Mouse (Mus musculus) limb, embryonic 12.5 days (tissue): ENCODE data around the gene Shld2. TPM values are rescaled to one million over a fixed set of nuclear protein-coding genes. Genes with fewer than 3 reads are reported as not detected.

ENCODE experiments used
- ATAC-seq: fragments of 200-750 bp; cut with Nextera tagmentation; 2 replicates; pipeline ENCODE4 v1.8.0; 2017; ENCODE audit warnings: low read depth, moderate TSS enrichment; ENCODE audit not compliant: insufficient number of reproducible peaks, insufficient read depth, low FRiP score, low TSS enrichment
- H3K27ac ChIP-seq: fragments of 300-500 bp; sonication (generic); 2 replicates; pipeline ENCODE4 v1.5.1; 2016; ENCODE audit warnings: mild to moderate bottlenecking, moderate library complexity
- H3K27me3 ChIP-seq: fragments of 300-500 bp; sonication (generic); 2 replicates; pipeline ENCODE4 v1.6.1; 2016; ENCODE audit warnings: mild to moderate bottlenecking, moderate library complexity
- H3K36me3 ChIP-seq: fragments of 300-500 bp; sonication (generic); 2 replicates; pipeline ENCODE4 v1.6.1; 2016; ENCODE audit warnings: mild to moderate bottlenecking, moderate library complexity
- H3K4me1 ChIP-seq: fragments of 300-500 bp; sonication (generic); replicated peaks from 2 replicates; pipeline ENCODE4 v1.6.1; 2016
- H3K4me2 ChIP-seq: fragments of 300-500 bp; sonication (generic); 2 replicates; pipeline ENCODE4 v1.6.1; 2016; ENCODE audit warnings: mild to moderate bottlenecking, moderate library complexity
- H3K4me3 ChIP-seq: fragments of 300-500 bp; sonication (generic); replicated peaks from 2 replicates; pipeline ENCODE4 v1.5.1; 2016; ENCODE audit warnings: mild to moderate bottlenecking
- H3K9ac ChIP-seq: fragments of 300-500 bp; sonication (generic); replicated peaks from 2 replicates; pipeline ENCODE4 v1.6.1; 2016; ENCODE audit warnings: mild to moderate bottlenecking, moderate library complexity
- H3K9me3 ChIP-seq: fragments of 300-500 bp; sonication (generic); 2 replicates; pipeline ENCODE4 v1.6.1; 2016; ENCODE audit warnings: mild to moderate bottlenecking, moderate library complexity
- WGBS: fragments of 180-500 bp; shearing (Covaris S2); methylation state at CpG from one replicate; pipeline ENCODE4 v1.1.7; 2016; 5-methylcytosine and 5-hydroxymethylcytosine counted together
- polyA plus RNA-seq: library from polyadenylated mRNA; unstranded; fragments of >200 nt; fragmentation: Nextera tagmentation; extraction: Ambion mirVana; gene quantifications from 2 replicates; pipeline ENCODE4 v1.2.1, GENCODE M21; 2016

Shld2 gene
- polyA plus RNA-seq, 1 experiment from 2014 or later: 14.9 TPM

DNA sequence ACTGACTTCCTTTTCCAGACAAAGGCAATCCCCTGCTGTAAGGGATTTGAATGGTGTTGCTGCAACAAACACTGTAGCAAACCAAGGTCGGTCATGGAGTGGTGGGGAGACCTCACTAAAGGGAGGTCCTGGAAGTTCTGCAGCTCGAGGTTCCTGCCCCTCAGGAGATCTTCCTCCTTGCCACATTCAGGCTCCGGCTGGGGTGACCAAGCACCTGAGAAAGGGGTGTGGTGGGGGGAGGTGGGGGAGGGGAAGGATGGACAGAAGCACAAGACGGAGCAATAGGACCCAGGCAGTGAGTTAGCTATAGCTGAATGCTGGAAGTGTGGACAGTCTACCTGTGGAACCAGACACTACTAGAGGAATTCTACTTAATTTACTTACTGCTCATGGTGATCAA, 76.4 kb downstream of the Shld2 start:
- 69% methylated on average over 4 of the region's 4 CpGs for WGBS
- Histone ChIP-seq H3K4me2 (no peak overlapping the region), H3K4me3 (no peak overlapping the region), H3K4me1 (peaks cover 3% of the 10 kb centered on the region; the same call in 1 of the 2 replicates), H3K9me3 (0 out of 2 replicates have a peak, but pooled peaks cover 3% of the 10 kb centered on the region), H3K9ac (no peak overlapping the region), H3K27me3 (no peaks in the 10 kb centered on the region; the same call in none of the 2 replicates), H3K27ac (no peak overlapping the region), H3K36me3 (no peaks in the 10 kb centered on the region)
- no peak for ATAC-seq

DNA sequence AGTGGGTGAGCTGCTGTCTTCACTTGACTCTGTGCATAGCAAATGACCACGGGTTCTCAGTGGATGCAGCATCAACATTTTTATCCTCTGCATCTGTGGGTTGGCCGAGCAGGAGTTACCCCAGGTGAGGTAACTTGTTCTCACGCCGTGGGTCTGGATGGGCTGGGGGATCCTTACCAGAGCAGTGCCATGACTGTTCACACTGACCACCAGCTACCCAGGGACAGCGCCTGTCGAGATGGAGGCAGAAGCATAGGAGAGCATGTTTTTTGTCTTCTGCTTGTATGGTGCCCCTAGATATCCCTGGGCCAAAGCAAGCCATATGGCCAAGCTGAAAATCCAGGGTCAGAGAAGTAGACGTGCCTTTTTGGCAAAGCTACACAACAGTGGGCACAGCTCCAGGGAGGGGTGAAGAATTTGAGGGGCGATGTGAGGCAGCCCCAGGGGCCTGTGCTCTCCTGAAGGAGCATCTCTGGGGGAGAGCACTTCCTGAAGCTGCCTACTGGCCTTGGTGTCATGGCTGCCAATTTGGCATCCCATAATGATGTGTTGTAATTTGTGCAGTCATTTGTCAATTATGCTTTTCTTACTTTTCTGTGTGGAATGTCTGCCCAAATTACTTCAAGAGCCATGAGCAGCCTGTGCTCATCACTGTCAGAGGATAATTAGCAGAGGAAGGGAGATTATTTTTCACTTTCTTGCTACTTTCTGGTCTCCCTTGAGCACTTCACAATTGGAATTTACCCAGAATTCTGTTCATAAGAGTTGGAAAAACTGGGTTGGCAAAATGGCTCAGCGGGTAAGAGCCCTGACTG, 77.2 kb downstream of the Shld2 start:
- Histone ChIP-seq H3K36me3 (no peaks in the 10 kb centered on the region), H3K27me3 (no peaks in the 10 kb centered on the region; the same call in none of the 2 replicates), H3K9me3 (0 out of 2 replicates have a peak, but pooled peaks cover 3% of the 10 kb centered on the region), H3K4me2 (no peak overlapping the region), H3K4me3 (no peak overlapping the region), H3K27ac (no peak overlapping the region), H3K9ac (no peak overlapping the region), H3K4me1 (peaks cover 3% of the 10 kb centered on the region; the same call in 1 of the 2 replicates)
- no peak for ATAC-seq
- 86% methylated on average over 9 of the region's 9 CpGs for whole genome bisulfite sequencing

DNA sequence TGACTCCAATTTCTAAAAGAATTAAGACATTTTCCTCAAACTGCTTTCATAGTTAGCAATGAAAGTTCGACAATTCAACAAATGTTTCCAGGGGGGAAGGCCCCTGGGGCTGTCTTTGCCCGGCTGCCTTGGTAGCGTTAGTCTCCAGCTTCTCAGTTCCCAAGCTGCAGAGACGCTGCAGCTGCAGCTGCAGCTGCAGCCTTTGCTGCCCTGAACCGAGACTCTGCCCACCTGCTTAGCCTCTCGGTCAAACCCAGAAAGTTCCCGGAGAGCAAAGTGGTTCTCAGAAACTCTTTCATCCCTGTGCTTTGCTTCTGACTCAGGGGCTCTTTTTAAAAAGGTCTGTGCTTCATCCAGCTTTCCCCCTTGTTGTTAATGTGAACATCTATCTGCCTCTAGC, 78.0 kb downstream of the Shld2 start:
- ATAC-seq: no peak

DNA sequence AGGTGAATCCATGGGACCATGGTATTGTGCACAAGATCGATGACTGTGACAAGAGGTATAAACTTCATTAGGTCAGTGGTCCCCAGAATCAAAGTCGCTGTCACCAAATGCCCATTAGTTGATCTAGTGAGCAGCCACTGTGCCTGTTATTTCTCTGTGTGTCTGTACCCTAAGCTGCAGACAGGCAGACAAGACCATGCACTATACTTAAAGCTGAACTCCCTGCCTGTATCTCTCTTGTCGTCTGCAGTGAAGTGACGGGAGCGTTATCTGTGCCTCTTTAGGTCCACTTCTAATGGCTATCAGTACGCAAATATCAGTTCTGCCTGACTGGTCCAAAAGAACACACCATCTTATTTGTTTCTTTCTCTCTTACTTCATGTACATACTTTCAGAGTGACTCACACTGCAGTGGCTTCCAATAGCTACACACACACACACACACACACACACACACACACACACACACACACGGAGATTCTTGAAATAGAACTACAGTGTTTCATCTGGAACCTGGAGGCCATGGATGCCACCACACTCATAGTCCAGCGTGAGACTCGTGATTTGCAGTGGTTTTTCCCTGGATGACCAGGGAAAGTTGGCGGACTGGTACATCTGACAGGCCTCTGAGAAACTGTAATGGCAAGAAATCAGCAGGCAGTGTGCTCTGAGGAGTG, 81.3 kb downstream of the Shld2 start:
- Histone ChIP-seq H3K4me1 (no peaks in the 10 kb centered on the region), H3K27me3 (no peaks in the 10 kb centered on the region; the same call in none of the 2 replicates), H3K9me3 (0 out of 2 replicates have a peak, but pooled peaks cover 3% of the 10 kb centered on the region), H3K4me3 (no peak overlapping the region), H3K4me2 (no peak overlapping the region), H3K9ac (no peak overlapping the region), H3K36me3 (no peaks in the 10 kb centered on the region), H3K27ac (no peak overlapping the region)
- WGBS: 90% methylated on average over 10 of the region's 10 CpGs
- ATAC-seq: no peak

More for the DNA sequence above, 78.0 kb downstream of the Shld2 start:
- Histone ChIP-seq H3K27me3 (no peaks in the 10 kb centered on the region; the same call in none of the 2 replicates), H3K27ac (no peak overlapping the region), H3K9ac (no peak overlapping the region), H3K9me3 (0 out of 2 replicates have a peak, but pooled peaks cover 3% of the 10 kb centered on the region), H3K4me3 (no peak overlapping the region), H3K4me1 (peaks cover 3% of the 10 kb centered on the region; the same call in 1 of the 2 replicates), H3K36me3 (no peaks in the 10 kb centered on the region), H3K4me2 (no peak overlapping the region)
- 54% methylated on average over 7 of the region's 7 CpGs for WGBS

DNA sequence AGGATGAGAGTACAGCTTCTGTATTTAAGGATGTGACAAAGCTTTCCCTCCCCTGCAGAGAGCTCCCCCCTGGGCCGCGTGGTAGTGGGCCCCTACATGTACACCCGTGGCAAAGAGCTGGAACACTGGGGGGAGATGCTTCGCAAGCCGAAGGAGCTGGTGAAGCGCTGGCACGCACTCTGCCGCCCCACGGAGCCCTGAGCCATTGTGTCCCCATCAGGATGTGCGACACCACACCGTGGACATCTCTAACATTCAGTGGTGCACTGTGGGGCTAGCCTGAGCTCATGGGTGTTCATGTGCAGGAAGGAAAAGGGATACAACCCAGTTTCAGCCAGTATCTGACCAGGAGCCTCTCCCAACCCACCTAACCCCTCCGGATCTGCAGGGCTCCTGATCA, 82.3 kb downstream of the Shld2 start:
- Histone ChIP-seq H3K27me3 (no peaks in the 10 kb centered on the region; the same call in 1 of the 2 replicates), H3K36me3 (no peaks in the 10 kb centered on the region), H3K9ac (no peak overlapping the region), H3K4me2 (no peak overlapping the region), H3K4me1 (no peaks in the 10 kb centered on the region), H3K4me3 (no peak overlapping the region), H3K27ac (no peak overlapping the region), H3K9me3 (0 out of 2 replicates have a peak, but pooled peaks cover 3% of the 10 kb centered on the region)
- no peak for ATAC-seq
- WGBS: 88% methylated on average over 12 of the region's 12 CpGs

DNA sequence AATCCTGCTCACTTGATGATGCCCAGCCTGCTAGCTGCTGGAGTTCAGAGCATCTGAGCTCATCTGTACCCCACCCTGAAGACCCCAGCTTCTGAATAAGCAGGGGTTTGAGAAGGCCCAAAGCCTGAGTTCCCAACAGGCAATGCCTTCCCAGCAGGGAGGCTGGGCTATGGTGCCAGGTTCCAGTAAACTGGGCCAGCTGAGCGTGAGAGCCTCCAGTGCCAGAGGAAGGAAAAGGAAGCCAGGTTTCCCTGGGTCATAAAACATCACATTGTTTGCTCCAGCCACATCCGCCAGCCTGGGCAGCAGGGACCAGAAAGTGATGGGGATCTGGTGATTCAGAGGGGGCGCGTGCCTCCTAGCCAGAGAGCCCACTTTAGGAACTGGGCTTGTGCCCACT, 83.7 kb downstream of the Shld2 start:
- WGBS: 62% methylated on average over 4 of the region's 4 CpGs
- H3K4me1 ChIP-seq: no peaks in the 10 kb centered on the region
- 0 out of 2 replicates have a peak, but pooled peaks cover 3% of the 10 kb centered on the region for H3K9me3 ChIP-seq
- H3K27ac ChIP-seq: no peak overlapping the region
- ATAC-seq: no peak
- H3K9ac ChIP-seq: no peak overlapping the region
- H3K4me2 ChIP-seq: no peak overlapping the region
- no peaks in the 10 kb centered on the region for H3K36me3 ChIP-seq
- H3K27me3 ChIP-seq: peaks cover 6% of the 10 kb centered on the region
- no peak overlapping the region for H3K4me3 ChIP-seq

DNA sequence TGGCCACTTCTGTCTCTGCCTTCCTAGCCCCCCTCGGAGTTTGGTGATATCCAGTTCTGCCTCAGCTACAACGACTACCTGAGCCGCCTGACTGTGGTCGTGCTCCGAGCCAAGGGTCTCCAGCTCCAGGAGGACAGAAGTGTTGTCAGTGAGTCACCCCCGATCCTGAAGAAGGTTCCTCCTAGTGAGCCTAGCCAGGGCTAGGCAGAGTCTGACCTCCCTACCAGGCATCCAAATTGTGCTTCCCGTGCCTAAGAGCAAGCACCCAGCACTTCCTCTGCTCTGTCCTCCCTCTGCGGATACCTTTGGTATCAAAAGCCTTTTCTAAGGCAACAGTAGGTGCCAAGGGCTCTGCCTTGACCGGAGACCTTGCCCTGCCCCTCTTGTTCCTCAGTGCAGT, 84.3 kb downstream of the Shld2 start:
- WGBS: 84% methylated on average over 9 of the region's 9 CpGs
- ATAC-seq: no peak
- H3K27ac ChIP-seq: no peak overlapping the region
- H3K9me3 ChIP-seq: no peaks in the 10 kb centered on the region
- no peak overlapping the region for H3K4me2 ChIP-seq
- no peak overlapping the region for H3K9ac ChIP-seq
- no peaks in the 10 kb centered on the region for H3K36me3 ChIP-seq
- no peak overlapping the region for H3K4me3 ChIP-seq
- peaks cover 11% of the 10 kb centered on the region for H3K27me3 ChIP-seq
- H3K4me1 ChIP-seq: no peaks in the 10 kb centered on the region

DNA sequence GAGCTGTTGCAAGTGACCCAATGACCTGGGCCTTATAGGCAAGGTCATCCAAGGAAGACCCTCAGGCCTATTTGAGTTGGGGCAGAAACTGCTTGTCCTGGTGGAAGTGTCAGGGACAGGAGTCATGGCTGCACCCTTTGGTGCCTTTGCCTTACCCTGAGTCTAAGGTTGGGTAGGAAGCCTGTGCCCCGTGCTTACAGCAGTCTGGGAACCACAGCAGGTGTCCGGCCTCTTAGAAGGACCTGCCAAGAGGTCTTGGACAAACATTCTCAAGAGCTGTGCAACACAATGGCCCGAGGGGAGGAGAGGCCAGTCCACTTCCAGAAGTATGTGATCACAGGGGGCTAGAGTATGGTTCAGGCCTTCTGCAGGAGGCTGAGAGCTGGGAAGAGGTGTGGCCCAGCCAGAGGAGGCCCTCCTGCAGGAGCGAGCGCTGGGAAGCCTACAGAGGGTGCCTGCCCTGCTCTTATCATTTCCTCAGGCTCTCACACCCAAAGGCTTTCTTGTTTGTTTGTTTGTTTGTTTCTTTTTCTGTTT, 86.9 kb downstream of the Shld2 start:
- H3K36me3 ChIP-seq: no peaks in the 10 kb centered on the region
- 64% methylated on average over 5 of the region's 5 CpGs for WGBS
- ATAC-seq: no peak

DNA sequence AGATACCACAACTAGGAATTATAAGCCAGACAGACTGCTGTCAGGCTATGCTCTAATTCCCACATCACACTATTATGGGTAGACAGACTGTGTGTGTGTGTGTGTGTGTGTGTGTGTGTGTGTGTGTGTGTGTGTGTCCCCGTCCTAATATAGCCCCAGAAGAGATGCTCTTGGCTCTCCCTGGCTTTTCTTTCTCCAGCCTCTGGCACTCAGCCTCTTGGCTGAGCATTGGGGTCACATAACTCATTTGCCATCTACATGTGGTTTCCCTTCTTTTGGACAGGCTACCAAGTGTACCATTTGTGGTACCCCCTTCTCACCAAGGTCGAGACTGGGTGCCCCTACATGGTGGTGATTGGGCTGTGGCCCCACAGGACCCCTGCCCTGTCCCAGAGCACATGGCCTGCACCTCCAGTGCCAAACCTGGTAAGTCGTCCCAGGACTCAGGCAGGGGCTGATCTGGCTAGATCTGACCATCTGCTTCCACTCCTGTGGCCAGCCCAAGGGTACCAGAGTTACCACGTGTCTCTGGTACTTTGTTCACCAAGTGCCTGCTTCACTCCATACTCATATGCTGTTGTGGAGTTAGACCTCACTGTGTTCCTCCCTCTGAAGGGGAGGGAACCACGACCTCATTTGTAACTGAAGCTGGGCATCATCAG, 88.7 kb downstream of the Shld2 start:
- WGBS: 64% methylated on average over 5 of the region's 5 CpGs
- H3K27ac ChIP-seq: no peak overlapping the region

More for the DNA sequence above, 86.9 kb downstream of the Shld2 start:
- H3K4me2 ChIP-seq: no peak overlapping the region
- peaks cover 8% of the 10 kb centered on the region for H3K4me1 ChIP-seq
- H3K27ac ChIP-seq: no peak overlapping the region
- no peak overlapping the region for H3K4me3 ChIP-seq
- no peak overlapping the region for H3K9ac ChIP-seq
- no peaks in the 10 kb centered on the region for H3K9me3 ChIP-seq
- peaks cover 37% of the 10 kb centered on the region for H3K27me3 ChIP-seq

DNA sequence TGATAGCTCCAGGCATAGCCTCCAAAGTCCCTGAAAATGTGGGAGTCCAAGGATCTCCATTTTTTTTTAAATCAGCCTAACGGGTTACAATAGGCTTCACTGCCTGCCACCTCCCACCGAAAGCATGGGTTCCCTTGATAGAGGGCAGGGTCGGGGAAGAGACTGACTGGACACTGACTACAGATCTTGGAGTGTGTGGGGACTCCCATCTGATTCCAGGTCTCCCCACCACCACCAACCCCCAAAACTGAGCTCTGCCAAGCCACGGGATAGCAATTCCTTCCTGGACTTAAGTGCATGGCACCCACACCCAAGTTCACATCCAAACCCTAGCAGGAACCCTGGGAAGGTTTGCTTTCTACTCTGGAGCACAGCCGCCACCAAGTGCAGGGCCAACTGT, 89.9 kb downstream of the Shld2 start:
- Histone ChIP-seq H3K9ac (no peak overlapping the region), H3K9me3 (no peaks in the 10 kb centered on the region), H3K36me3 (no peaks in the 10 kb centered on the region), H3K4me3 (no peak overlapping the region; the same call in 1 of the 2 replicates), H3K27me3 (peaks cover 50% of the 10 kb centered on the region), H3K27ac (no peak overlapping the region), H3K4me1 (peaks cover 8% of the 10 kb centered on the region), H3K4me2 (peak overlapping the region; percentile 69)
- ATAC-seq: no peak
- WGBS: 74% methylated on average over 5 of the region's 5 CpGs

More for the DNA sequence above, 88.7 kb downstream of the Shld2 start:
- H3K4me2 ChIP-seq: no peak overlapping the region
- H3K4me1 ChIP-seq: peaks cover 8% of the 10 kb centered on the region
- H3K4me3 ChIP-seq: no peak overlapping the region
- ATAC-seq: no peak
- H3K9me3 ChIP-seq: no peaks in the 10 kb centered on the region
- no peak overlapping the region for H3K9ac ChIP-seq
- no peaks in the 10 kb centered on the region for H3K36me3 ChIP-seq
- peaks cover 48% of the 10 kb centered on the region for H3K27me3 ChIP-seq
